Mouse (Mus musculus) spleen, postnatal 36 days (tissue): ENCODE measurements around the gene Sptbn1.
A peak's percentile ranks its signal among the peaks of the same experiment; 100 is the strongest.
"Not testable (repeated sequence)": the region's sequence is repeated elsewhere in the genome, so short reads cannot be mapped to it uniquely, and the experiment has no call there.

Source experiments
- DNase-seq, 2 experiments: peaks; one replicate each; pipeline ENCODE4 v3.0.0; 2022; ENCODE audit warnings: low spot score in 2 of 2, mixed read lengths in 1 of 2

The Sptbn1 gene

DNA sequence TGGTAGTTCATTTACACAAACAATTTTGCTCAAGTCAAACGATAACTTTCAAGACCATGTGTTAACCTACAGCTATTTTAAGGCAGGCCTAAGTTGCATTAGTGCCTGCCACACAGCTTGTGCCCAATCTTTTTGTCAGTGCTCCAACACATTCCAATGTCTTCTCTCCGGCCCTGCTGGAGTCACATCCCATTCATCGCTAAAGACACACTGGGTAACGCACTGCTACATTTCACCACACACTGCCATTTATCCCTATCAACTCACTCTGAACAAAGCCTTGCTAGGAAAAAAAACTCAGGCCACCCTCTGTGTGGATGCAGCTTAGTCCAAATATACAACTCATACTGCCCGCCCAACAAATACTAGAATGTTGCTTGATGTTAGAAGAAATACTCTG, 11.5 kb downstream of the Sptbn1 start:
- no peak for DNase-seq

DNA sequence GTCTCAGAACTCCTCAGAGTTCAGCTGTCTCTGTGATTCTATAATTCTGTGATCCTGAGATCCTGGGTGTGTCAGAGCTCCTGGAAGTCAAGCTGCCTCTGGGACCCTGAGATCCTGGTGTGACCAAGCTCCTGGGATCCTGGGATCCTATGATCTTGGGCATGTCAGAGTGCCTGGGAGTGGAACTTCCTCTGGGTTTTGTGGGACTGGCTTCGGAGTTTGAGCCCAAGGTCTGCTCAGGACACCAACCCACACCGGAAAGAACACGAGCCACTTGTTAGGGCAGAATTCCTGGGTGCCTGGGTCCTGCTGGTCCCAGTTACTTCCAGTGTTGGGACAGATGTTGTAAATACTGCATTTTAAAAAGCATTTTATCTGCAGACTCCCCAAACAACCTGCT, 12.8 kb downstream of the Sptbn1 start:
- not testable (repeated sequence) for DNase-seq

DNA sequence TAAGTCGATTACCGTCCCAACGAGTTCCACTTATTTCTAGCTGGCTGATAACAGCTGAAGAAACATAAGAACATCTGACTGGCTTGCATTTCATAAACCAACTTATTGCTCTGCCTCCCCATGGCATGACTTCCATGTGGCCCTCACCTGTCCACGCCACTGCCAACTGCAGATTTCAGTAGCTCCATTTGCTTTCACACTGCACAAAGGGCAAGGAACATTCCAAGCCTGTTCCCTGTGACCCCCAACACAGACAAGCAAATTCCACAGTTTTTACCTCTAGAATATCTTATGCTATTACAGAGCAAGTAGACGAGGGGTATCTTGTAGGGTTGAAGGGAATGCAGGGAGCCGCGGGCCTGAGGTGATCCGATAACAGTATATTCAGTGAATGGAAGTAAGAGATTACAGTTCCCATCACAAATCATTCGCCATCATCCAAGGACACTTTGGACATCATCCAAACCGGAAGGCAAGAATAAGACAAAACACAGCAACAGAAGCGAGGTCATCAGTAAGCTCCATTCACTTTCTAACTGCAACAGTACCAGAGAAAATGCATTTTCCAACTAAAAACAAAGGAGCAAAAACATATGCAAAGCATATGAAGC, 16.6 kb downstream of the Sptbn1 start:
- no peak for DNase-seq

DNA sequence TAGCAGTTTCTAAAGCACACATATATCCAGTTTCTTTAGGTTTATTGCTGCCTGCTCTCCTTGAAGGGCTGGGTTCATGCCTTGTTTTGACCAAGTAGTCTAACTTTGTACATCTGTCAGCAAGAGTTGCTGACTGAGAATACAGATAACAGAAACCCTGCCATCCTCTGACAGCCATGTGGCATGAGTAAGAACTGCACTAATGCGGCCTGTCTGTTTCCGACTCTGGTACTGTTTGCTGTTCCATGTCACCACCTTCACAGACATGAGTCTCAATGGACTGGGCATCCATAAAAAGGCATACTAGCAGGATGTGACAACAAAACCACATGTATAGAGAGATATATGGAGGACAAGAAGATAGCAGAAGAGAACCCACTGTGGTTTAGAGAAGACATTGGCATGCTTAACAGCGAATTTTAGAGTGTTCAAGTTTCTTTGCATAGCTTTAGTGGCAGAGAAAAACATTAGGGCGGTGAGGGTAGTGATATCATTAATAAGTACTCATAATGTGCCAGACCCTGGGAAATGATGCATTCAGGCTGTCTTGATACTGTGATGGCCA, 18.4 kb downstream of the Sptbn1 start:
- DNase-seq = no peak

DNA sequence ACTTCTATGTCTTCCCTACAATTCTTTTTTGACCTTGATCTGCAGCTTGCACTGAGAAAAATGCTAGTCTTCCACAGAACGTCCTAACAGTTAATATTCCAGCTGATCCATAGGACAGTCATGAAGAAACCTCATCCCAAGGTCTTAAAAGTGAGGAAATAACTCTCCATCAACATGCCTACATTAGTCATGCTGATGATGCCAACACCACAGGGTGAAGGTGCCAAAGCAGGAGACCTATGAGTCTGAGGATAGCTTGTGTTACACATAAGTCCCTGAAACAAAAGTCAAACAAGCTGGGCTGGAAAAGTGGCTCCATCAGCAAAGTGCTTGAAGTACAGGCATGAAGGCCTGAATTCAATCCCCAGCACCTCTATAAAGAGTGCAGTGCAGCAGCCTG, 20.9 kb downstream of the Sptbn1 start:
- no peak for DNase-seq

DNA sequence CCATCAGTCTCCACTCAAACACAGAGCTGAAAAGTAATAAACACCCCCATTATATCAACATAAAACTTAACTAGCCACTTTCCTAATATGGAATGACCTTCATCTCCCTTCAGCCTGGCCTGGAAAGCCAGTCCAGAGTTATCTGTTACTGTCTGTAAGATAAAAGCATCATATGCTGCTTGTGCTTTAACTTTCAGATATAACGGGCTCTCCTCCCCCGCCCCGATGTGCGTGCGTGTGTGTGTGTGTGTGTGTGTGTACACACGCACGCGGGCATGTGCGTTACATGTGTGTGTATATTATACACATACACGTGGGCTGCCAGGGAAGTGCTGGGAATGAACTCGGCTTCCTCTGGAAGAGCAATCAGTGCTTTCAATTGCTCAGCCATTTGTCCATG, 21.8 kb downstream of the Sptbn1 start:
- no peak for DNase-seq

DNA sequence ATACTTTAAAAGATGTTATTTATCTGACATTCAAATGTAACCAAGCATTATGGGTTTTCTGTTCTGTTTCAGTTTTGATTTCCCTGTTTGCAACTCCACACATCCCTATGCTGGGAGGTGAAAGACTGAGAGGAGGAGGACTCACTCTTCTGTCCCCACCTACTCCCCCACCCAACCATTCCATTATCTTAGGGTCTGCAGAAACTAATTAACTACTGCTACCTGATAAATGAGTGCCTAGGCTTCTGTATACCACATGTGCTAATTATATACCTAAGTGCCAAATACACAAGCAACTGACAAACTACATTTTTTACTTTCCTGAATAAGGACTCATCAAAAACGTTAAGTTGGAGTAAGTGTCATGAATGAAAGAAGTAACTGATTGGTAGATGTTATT, 23.8 kb downstream of the Sptbn1 start:
- no peak for DNase-seq

DNA sequence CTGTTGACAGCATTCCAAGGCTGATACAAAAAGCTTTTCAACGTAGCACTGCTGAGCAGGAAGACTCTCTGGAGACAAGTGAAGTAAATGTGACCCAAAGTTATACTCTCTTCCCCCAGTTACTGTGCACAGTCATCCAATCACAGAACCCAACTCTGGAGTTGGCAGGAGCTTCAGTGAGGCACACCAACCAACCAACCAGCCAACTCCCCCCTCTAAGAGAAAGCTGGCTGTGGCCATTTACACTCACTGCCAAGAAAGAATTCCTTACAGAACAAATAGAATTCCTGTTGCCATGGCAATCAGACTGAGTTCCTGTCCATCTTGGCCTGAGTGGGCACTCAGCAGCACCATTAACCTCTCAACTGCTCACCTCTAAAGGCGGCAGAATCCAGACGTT, 24.4 kb downstream of the Sptbn1 start:
- DNase-seq = no peak

DNA sequence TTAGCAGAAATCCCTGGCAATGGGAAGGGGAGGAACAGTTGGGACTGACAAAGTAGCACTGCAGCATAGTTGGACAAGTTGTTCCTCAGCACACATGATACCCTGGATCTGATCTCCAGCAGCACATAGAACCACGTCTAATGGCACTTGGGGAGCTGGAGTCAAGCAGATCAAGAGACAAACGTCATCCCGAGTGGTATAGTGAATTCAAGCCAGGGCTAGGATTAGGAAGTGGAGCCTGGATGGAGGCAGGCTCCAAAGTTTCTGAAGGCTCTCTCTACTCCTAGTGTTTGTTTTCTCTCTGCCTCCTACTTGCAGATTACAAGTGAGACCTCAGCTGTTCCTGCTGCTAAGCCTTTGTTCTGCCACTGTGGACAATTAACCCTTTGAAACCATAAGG, 27.1 kb downstream of the Sptbn1 start:
- no peak for DNase-seq

DNA sequence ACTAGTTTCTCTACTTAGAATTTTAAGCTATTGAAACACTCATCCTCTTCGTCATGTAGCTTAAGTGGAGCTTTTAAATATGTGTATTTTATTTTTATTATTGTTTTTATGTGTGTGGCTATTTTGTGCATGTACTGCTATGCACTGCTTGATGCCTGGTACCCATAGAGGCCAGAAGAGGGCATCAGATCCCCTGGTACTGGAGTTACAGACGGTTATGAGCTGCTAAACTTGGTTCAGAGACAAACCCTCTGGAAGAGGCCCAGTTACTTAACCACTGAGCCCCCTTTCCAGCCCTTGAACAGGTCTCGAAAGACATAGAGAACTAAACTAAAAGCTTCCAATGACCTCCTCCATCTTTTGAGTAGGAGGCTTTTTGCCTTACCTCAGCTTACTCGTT, 30.0 kb downstream of the Sptbn1 start:
- DNase-seq = no peak

DNA sequence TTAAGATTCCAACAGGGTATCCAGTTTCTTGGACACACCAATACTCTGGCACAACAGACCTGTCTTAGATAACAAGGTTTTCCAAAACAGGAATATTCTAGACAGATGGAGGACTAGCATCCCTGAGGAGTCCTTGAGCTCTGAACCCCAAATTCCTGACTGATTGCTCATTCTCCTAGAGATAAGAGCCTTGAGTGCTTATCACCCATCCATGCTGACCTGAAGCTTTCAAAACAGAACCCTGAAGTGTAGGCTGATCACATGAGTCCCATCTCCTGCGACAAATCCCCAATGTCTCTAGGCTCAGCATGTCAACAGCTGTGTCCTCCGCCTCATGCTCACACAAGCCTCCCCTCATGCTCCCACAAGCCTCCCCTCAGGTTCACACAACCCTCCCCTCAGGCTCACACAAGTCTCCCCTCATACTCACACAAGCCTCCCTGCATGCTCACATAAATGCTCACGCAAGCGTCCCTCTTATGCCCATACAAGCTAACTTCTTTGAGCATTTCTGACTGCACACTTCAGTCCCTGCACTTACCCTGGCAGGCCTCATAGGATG, 31.2 kb downstream of the Sptbn1 start:
- no peak for DNase-seq

DNA sequence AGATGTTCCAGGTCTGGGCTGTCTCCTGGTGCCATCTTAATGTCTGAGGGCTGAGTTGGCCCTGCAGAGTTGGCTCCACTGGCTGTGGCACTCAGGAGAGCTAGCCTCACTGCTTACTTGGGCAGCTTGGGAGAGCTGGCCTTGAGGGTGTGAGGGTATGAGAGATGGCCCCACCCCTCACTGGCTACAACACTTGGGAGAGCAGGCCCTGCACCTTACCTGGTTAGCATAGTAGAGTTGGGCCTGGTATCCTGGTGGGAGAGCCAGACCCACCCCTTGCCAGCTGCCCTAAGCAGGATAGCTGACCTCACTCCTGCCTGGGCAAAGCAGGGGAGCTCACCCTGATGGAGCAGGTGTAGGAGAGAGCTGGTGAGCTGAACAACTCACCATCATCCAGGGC, 32.3 kb downstream of the Sptbn1 start:
- DNase-seq = no peak

DNA sequence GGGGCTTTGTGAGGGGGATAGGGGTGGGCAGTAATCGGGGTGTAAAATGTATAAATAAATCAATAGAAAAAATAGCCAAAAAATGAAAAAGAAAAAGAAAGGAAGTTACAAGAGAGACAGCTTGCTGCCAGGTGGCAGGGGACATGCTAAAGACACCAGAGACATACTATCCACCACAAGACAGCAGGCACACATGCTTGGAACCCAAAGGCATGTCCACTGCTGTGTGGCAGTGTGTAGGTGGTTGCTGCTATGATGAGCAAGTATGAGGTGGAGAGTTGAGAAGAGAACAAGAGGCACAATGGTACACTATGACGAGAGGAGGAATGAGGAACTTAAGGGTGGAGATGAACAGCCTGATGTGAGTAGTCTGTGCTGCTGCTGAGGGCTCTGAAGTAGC, 32.8 kb downstream of the Sptbn1 start:
- DNase-seq = no peak

DNA sequence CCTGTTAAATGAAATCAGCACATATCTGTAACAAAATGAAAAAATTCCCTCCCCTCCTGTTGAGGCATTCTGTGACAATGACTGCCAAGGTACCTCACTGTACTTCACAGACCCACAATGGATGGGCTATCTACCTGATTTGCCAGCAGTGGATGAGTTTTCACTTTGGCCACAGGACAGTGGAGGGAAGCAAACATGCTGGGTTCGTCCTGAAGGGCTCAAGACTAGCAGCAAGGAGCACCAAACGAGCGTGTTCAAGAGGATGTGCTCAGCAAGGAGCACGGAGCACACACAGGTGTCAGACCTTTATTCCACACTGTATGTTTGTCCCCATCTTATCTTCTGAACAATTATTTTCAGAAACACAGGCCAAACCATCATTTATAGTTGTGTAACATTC, 34.0 kb downstream of the Sptbn1 start:
- DNase-seq = no peak

DNA sequence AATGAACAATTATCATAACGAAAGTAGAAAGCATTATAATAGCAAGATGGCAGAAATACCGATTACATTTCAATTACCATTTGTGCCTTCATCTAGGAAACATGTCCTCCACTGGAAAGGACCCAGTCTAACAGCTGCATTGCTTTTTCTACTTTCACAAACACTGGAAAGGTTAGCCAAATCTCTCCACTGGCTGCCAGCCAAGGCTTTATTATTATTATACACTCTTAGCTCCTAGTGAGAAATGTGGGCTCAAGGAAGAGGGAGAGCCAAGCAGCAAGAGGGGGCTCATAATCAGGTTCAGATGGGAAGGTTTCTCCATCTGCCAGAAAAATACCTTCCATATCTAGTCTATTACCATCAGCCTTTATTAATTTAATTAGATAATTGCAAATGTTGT, 35.9 kb downstream of the Sptbn1 start:
- no peak for DNase-seq

DNA sequence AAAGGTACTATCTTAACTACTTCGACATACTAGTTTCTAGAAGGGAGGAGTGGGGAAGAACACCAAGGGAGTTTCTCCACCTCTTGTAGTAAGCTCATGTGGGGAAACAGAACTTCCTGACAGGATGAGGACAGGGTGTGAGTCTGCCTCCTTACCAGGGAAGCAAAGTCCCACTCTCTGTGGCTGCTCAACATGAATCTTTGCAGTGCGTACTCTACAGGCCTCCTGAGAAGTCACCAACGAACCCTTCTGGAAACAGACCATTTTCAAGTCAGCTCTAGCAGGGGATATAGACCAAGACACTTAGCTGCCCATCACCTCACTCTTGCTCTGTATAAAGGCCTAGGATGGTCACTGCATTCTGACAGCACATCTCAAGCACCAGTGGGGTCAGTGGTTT, 36.6 kb downstream of the Sptbn1 start:
- DNase-seq = no peak

DNA sequence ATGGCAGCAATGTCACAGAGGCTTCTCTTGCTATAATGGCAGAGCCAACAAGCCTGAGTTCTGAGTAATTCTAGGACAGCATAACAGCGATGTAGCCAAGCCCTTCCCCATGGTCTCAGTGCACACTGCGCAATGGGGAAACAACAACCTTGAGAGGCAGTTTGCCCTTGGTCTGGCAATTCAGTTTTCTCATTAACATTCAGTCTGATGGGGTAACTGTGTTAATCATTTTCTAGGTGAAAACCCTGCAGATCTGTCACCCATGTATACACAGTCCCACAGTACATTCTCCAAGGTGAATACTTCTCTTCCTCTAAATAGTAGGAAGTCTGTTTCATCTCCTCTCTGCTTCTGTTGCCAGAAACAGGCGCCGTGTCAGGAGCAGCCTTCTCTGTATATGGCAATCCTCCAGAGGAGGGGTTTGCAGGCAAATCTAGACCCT, 37.6 kb downstream of the Sptbn1 start:
- DNase-seq = no peak

DNA sequence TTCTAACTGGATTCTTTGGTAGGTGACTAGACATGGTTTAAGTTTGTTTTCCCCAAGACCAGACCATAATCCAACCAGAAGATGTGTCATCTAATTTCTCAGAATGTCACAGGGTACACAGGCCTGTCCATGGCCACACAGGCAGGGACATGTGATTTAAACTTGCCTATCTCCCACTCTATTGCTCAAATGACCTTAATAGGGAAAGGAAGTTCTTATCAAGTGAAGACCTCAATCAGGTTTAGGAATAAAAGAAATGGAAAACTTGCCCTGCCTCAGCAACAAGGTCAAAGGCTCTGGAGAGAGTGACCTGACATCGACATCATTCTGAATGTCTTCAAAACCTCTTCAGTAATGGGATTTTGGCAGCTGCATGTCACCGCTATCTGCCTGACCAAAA, 41.2 kb downstream of the Sptbn1 start:
- DNase-seq = no peak

DNA sequence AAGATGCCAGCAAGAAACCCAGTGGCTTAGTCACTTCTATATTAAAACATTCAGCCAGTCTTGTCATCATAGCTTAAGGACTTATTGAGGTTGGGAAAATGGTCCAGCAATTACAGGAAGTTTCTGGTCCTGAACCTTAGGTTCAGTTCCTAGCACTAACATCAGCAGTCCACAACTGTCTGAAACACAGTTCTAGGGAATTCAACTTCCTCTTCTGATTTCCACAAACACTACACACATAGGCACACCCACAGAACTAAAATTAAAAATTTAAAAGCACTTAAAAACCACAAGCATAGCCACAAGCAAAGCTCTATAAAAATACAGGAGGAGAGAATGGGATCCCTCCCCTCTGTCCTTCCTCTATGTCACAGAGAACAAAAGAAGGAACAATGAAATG, 43.4 kb downstream of the Sptbn1 start:
- DNase-seq = no peak

DNA sequence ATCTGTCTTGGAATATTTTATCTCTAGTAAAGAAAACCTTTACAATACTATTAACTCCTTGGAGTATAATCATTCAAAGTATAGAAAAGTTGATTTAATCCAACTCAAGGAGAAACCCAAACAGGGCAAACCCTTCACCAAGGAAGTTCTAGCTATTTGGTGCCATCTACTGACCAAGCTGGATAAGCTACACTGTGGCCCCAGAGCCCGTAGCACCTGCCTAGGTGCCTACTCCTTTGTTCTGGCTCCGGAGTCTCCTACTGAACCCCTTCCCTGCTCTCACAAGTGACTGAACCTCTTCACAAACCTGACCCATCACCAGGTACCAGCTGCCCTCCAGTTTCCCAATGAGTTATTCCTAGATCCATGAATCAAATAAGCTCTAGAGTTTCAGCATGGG, 45.3 kb downstream of the Sptbn1 start:
- DNase-seq = peak; percentile 30 to 32

DNA sequence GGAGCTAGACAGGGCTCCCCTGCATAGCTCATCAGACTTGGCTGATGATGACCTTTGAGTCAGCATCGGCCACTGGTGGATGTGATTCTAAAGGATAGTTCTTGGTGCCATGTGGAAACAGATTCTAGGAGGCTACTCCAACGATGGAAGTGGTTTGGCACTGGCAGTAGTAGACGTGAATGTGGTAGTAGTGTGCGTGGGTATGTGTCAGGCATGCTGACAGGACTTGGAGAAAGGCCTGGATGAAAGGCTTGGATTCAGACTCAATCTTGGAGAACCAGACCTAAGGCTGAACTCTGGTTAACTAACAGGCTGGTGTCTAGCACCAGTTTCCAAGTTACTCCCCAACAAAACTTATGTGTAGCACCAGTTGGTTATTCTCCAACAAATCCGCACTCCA, 46.9 kb downstream of the Sptbn1 start:
- no peak for DNase-seq

DNA sequence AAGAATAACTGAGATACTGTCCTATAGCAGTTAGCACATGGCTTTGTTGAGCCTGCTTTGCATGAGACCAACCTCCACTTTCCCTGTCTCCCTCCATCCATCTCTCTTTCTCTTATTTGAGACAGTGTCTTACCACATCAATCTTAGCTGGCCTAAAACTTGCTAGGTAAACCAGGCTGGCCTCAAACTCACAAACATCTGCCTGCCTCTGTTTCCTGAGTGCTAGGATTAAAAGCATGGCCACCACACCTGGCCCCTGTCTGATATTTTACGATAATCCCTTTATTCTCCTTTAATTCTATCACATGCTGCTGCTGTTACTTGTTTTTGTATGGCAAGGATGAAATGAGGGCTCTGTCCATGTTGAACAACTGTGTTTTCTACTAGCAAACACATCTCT, 49.6 kb downstream of the Sptbn1 start:
- no peak for DNase-seq

DNA sequence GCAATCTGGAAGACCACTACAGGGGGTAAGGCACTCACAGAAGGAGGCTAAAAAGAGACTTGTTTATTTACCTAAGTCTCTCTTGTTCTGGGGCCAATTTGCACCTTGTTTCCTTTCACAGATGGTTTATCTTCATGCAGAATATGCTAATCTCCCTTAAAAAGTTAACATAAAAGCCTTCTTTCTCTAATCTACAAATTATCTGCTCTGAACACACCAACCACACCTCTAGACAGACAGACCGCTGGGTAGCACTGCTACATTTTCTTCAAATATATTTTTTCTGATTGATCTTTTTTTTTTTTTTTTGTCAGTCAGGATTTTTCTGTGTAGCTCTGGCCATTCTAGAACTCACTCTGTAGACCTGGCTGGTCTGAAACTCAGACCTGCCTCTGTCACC, 50.5 kb downstream of the Sptbn1 start:
- no peak for DNase-seq
